Mouse (Mus musculus) G1E (cell line): ENCODE measurements around the gene 4930452B06Rik.

ENCODE experiments used
- CTCF ChIP-seq: IDR thresholded peaks from 2 replicates; pipeline ENCODE4 v1.5.1; 2012; ENCODE audit warnings: low read depth, low read length, inconsistent platforms, mixed read lengths
- POLR2AphosphoS5 ChIP-seq: IDR thresholded peaks from 2 replicates; pipeline ENCODE4 v1.6.1; 2012; ENCODE audit warnings: low read depth, low read length, inconsistent platforms; ENCODE audit not compliant: insufficient replicate concordance

DNA sequence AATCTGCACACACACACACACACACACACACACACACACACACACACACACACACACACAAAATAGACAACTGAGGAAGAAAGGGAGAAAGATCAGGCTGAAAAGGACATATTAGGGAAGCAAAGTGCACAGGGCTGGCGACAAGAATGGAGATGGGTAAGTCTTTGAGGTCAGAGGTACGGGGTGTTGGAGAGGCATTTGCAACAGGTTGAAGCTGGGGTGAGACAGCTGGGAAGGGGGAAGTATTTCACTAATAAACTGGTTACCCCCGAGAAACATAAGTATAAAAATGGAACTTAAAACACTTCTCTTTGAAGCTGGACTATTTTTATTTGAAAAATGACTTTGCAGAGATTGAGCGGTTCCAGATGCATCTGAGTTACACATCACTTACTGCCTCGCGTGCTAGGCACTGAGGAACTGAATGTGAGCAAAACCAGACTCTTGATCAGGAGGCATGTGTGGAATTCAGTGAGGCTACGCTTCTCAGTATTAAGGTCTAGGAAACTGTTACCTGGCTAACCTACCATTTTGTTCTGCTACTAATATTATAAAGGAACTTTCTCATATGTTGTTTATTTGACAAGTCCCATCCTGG, 270.3 kb downstream of the 4930452B06Rik start:
- no peak for TF ChIP-seq CTCF
- no peak for TF ChIP-seq POLR2AphosphoS5
